Mouse (Mus musculus) stomach, embryonic 14.5 days (tissue): ENCODE measurements around the gene L1cam. TPM values are rescaled to one million over a fixed set of nuclear protein-coding genes. Genes with fewer than 3 reads are reported as not detected.
A peak's percentile ranks its signal among the peaks of the same experiment; 100 is the strongest.

Experiments
- ATAC-seq: fragments of 200-750 bp; cut with Nextera tagmentation; 2 replicates; pipeline ENCODE4 v1.8.0; 2017; ENCODE audit warnings: low read depth, moderate TSS enrichment; ENCODE audit not compliant: insufficient number of reproducible peaks, insufficient read depth, low FRiP score
- H3K27ac ChIP-seq: fragments of 300-500 bp; sonication (generic); 2 replicates; pipeline ENCODE4 v1.5.1; 2014; ENCODE audit warnings: mild to moderate bottlenecking, low read length, moderate library complexity, mixed read lengths
- H3K27me3 ChIP-seq: fragments of 300-500 bp; sonication (generic); 2 replicates; pipeline ENCODE4 v1.6.1; 2014; ENCODE audit warnings: low read length, control low read depth, mixed read lengths; ENCODE audit not compliant: control insufficient read depth, insufficient read depth
- H3K36me3 ChIP-seq: fragments of 300-500 bp; sonication (generic); 2 replicates; pipeline ENCODE4 v1.6.1; 2014; ENCODE audit warnings: mild to moderate bottlenecking, control low read depth, low read length, moderate library complexity, mixed read lengths; ENCODE audit not compliant: control insufficient read depth, insufficient read depth
- H3K4me1 ChIP-seq: fragments of 300-500 bp; sonication (generic); 2 replicates; pipeline ENCODE4 v1.6.1; 2014; ENCODE audit warnings: low read length, control low read depth, mixed read lengths; ENCODE audit not compliant: control insufficient read depth, insufficient read depth
- H3K4me2 ChIP-seq: fragments of 300-500 bp; sonication (generic); replicated peaks from 2 replicates; pipeline ENCODE4 v1.6.1; 2014; ENCODE audit warnings: low read depth, low read length, control low read depth
- H3K4me3 ChIP-seq: fragments of 300-500 bp; sonication (generic); 2 replicates; pipeline ENCODE4 v1.5.1; 2014; ENCODE audit warnings: low read depth, low read length, control low read depth
- H3K9ac ChIP-seq: fragments of 300-500 bp; sonication (generic); replicated peaks from 2 replicates; pipeline ENCODE4 v1.6.1; 2014; ENCODE audit warnings: low read depth, mild to moderate bottlenecking, control low read depth, low read length, moderate library complexity, mixed read lengths
- H3K9me3 ChIP-seq: fragments of 300-500 bp; sonication (generic); 2 replicates; pipeline ENCODE4 v1.6.1; 2016; ENCODE audit warnings: low read depth, low read length, control low read depth; ENCODE audit not compliant: control insufficient read depth
- WGBS: fragments of 180-500 bp; shearing (Covaris S2); extraction: QIAGEN DNeasy Blood & Tissue Kit; methylation state at CpG from one replicate; pipeline ENCODE4 v1.1.7; 2014; 5-methylcytosine and 5-hydroxymethylcytosine counted together
- polyA plus RNA-seq: library from polyadenylated mRNA; unstranded; fragments of >200 nt; fragmentation: Nextera tagmentation; extraction: Ambion mirVana; gene quantifications from 2 replicates; pipeline ENCODE4 v1.2.1, GENCODE M21; 2014

Gene L1cam
- 12.1 and 13.5 TPM in 2 replicates for polyA plus RNA-seq

DNA sequence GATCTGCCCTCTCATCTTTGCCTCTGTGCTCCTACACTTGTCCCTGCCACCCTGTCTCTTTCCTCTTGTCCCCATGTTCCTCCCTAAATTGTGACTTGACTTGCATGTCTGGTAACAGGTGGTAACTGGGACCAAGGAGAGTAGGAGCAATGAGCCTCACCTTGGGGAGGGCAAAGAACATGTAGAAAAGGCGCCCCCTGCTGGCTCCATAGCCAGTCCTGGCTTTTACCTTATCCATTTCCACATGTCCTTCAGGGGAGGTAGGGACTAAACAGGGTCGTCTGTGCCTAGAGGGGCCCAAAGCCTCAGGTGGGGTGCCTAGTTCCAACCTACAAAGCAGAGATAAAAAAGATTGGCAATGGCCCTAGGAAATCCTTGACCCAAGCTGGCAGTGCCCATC is at the start of gene L1cam:
Gene L1cam (minus strand): TSS at position 387 of the 400 bp plus-strand sequence.
- no peak within 1 kb of the TSS for H3K4me3 ChIP-seq
- WGBS = 24% methylated on average over 2 of the region's 2 CpGs
- H3K36me3 ChIP-seq = no peaks in the 10 kb centered on the region
- ATAC-seq = no peak
- no peaks in the 10 kb centered on the region for H3K9me3 ChIP-seq
- H3K4me1 ChIP-seq = no peaks in the 10 kb centered on the region
- H3K27ac ChIP-seq = no peak within 1 kb of the TSS
- no peak within 1 kb of the TSS for H3K9ac ChIP-seq
- H3K27me3 ChIP-seq = no peaks in the 10 kb centered on the region
- no peak within 1 kb of the TSS for H3K4me2 ChIP-seq

DNA sequence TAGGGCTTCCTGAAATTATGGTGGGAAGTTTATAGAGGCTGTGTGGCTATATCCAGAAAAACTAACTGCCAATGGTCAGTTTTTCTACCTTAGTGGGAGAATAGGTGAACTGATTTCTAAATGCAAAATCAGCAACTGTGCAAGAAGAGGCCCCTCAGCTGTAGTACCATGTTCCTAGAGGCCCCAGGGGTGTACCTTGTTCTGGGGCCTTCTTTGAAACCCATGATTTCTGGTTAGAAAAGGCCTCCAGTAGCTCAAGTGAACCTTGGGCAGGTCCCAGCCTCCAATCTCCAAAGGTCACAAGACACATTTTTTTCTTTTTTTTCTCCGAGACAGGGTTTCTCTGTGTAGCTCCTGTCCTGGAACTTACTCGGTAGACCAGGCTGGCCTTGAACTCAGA is 46.4 kb upstream of the L1cam start:
- H3K4me1 ChIP-seq = no peaks in the 10 kb centered on the region
- no peak overlapping the region for H3K4me2 ChIP-seq
- H3K9ac ChIP-seq = no peak overlapping the region
- no peaks in the 10 kb centered on the region for H3K9me3 ChIP-seq
- H3K27ac ChIP-seq = no peak overlapping the region
- WGBS = 84% methylated on average over 2 of the region's 2 CpGs
- H3K4me3 ChIP-seq = no peak overlapping the region
- no peaks in the 10 kb centered on the region for H3K27me3 ChIP-seq
- H3K36me3 ChIP-seq = peaks cover 17% of the 10 kb centered on the region; the same call in 1 of the 2 replicates
- ATAC-seq = no peak

DNA sequence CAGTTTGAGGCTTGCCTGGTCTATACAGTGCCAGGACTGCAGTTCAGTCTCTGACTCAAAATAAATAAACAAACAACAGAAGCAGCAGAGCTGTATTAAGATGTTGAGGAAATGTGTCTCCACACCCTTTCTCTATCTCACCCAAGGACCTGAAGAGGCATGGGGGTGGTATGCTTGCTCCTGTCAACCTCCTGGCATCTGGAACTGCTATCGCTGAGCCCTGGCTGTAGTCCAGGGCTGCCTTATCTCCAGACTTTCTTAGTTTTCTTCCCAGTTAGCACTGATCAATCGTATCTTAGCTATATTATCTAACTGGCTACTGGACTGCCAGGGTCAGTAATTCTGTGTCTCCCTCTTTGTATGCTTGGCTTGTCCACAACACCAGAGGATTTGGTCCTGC is 46.0 kb upstream of the L1cam start:
- Histone ChIP-seq H3K4me2 (no peak overlapping the region), H3K9ac (no peak overlapping the region), H3K9me3 (no peaks in the 10 kb centered on the region), H3K27ac (no peak overlapping the region), H3K4me3 (no peak overlapping the region), H3K36me3 (peaks cover 17% of the 10 kb centered on the region; the same call in 1 of the 2 replicates), H3K4me1 (no peaks in the 10 kb centered on the region), H3K27me3 (no peaks in the 10 kb centered on the region)
- WGBS = 79% methylated on average over 2 of the region's 2 CpGs
- no peak for ATAC-seq

DNA sequence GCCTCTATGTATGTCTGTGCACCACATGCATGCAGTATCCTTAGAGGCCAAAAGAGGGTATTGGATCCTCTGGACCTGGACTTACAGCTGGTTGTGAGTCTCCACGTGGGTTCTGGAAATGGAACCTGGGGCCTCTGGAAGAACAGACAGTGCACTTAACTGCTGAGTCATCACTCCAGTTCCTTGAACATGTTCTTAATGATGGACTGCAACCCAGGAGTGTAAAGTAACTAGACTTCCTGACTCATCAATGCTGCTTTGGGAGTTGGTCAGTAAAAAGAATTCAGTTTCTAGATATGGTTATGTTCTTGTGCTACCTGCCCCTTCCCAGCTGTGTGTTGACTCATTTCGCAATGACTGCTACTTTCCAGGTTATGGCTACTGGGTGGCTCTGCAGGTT is 36.0 kb upstream of the L1cam start:
- Histone ChIP-seq H3K27me3 (no peaks in the 10 kb centered on the region), H3K4me2 (no peak overlapping the region), H3K4me3 (no peak overlapping the region), H3K27ac (no peak overlapping the region), H3K36me3 (no peaks in the 10 kb centered on the region), H3K9ac (no peak overlapping the region), H3K4me1 (no peaks in the 10 kb centered on the region), H3K9me3 (no peaks in the 10 kb centered on the region)
- ATAC-seq = no peak
- 74% methylated on average over 2 of the region's 2 CpGs for WGBS

DNA sequence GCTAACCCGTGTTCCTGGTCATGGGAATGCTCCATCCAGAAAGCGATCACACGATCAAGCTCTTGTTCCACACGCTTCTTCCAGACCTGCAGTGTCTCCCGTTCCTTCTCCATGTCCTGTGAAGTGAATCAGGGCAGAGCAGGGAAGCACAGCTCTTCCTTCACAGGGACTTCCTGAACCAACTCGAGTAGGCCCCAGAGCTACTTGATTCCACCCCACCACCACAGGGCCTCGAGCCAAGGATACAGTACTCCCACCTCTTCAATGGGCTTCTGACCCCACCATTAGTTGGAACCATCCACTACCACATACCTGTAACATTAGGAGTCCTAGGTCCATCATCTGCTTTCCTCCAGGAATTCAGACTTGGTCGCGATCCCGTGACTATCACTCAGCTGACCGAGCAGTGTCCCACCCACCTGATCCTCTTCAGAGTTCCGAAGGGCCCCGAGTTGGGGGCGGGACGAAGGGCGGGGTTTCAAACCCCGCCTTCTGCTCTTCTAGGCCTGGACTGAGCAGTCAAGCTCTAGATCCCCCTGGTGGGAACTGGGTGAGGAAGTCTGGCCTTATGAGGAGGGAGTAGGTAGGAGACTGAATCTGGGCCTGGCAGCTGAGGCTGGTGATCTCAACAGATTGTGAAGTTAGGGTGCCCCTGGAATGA is 34.6 kb upstream of the L1cam start, which contains the start of gene Renbp:
Gene Renbp (minus strand): TSS at position 449 of the 661 bp plus-strand sequence.
- H3K4me1 ChIP-seq = no peaks in the 10 kb centered on the region
- H3K36me3 ChIP-seq = no peaks in the 10 kb centered on the region
- 34% methylated on average over 17 of the region's 17 CpGs for WGBS
- ATAC-seq = peak; percentile 91; the same call in 1 of the 2 replicates
- H3K4me3 ChIP-seq = peak within 1 kb of the TSS; percentile 23
- peak within 1 kb of the TSS; percentile 21; the same call in 1 of the 2 replicates for H3K27ac ChIP-seq
- no peaks in the 10 kb centered on the region for H3K9me3 ChIP-seq
- no peak within 1 kb of the TSS for H3K9ac ChIP-seq
- H3K4me2 ChIP-seq = peak within 1 kb of the TSS; percentile 34
- H3K27me3 ChIP-seq = no peaks in the 10 kb centered on the region

DNA sequence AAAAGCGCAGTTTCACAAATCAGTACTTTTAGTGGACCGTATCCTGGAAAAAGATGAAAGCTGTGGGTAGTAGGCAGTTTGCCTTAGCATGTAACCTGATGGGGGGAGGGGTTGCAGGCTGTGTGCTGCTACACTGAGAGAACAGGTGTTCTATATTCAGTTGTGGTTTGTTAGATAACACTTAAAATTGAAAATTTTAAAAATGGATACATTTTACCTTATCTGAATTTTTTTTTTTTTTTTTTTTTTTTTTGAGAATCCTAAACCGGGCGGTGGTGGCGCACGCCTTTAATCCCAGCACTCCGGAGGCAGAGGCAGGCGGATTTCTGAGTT is 26.6 kb upstream of the L1cam start:
- Histone ChIP-seq H3K9ac (0 out of 2 replicates have a peak overlapping the region, but pooled peaks have one; percentile 38), H3K27me3 (no peaks in the 10 kb centered on the region), H3K4me2 (peak overlapping the region; percentile 56), H3K27ac (no peak overlapping the region), H3K4me3 (peak overlapping the region; percentile 51), H3K9me3 (no peaks in the 10 kb centered on the region), H3K4me1 (no peaks in the 10 kb centered on the region), H3K36me3 (peaks cover 6% of the 10 kb centered on the region; the same call in 1 of the 2 replicates)
- ATAC-seq = no peak
- 75% methylated on average over 8 of the region's 8 CpGs for WGBS

DNA sequence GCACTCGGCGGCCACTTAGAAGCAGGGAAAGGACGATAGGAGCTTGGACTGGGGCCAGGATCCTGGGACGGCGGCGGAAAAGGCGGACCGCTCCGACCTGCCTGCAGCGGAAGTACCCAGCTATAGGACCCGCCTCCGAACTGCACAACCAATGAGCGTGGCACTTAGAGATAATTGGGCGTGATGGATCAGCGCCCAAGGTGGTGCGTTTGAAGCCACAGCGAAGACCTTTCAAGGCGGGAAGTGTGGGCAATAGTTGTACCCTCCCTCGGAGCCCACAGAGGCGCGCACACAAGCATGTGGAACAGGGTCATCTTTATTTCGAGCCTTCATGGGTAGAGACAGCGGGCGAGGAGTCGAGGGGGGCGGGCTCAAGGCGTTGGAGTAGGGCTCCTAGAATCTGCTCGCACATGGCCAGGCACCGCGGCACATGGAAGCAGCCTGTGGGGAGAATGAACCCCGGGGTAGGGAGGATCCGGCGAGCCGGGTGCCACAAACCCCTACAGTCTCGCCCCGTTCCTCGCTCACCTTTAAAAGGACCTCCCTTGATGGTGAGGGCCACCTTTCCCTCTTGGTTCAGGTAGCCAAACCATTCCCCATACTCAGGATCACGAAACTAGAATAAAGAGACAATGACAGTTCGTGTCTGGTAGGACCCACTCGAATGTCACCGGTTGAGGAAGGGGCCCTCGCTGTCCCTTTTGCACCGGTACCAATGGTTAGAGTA is 26.1 kb upstream of the L1cam start, which contains the start of the genes Arhgap4 and Naa10:
Gene Arhgap4 (minus strand): TSS at position 48 of the 727 bp plus-strand sequence.
Gene Naa10 (minus strand): TSS at position 122 of the 727 bp plus-strand sequence.
- ATAC-seq = peak; percentile 98
- 18% methylated on average over 43 of the region's 43 CpGs for WGBS

DNA sequence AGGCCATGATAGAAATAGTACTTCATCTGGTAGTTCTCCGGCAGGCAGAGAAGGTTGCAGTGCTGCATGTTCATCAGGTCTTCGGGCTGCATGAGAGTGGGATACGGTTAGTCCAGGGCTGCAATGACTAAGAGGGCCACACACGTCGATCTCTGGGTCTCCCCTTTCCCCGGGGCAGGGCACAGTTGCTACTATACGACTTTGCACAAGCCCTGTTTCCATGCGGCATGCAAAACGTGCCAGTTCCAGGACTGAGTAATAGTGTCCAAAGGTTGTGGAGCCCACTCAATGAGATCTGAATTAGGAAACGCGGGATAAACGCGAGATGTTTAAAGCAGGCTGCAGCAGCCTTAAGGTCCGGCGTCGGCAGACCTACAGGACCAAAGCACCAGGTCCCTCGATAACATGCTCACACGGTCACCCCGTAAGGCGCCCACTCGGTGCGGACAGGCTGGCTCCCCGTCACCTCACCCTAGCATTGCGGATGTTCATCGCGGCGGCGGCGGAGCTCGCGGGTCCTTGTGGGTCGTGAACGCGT is 25.4 kb upstream of the L1cam start:
- no peaks in the 10 kb centered on the region for H3K4me1 ChIP-seq
- peak overlapping the region; percentile 51 for H3K4me3 ChIP-seq
- no peaks in the 10 kb centered on the region for H3K27me3 ChIP-seq
- 23% methylated on average over 34 of the region's 34 CpGs for WGBS
- peaks cover 6% of the 10 kb centered on the region; the same call in 1 of the 2 replicates for H3K36me3 ChIP-seq
- ATAC-seq = peak; percentile 39; the same call in 1 of the 2 replicates
- peak overlapping the region; percentile 57 for H3K4me2 ChIP-seq
- no peaks in the 10 kb centered on the region for H3K9me3 ChIP-seq
- peak overlapping the region; percentile 43 for H3K9ac ChIP-seq
- peak overlapping the region; percentile 58; the same call in 1 of the 2 replicates for H3K27ac ChIP-seq

More for the DNA sequence above, 26.1 kb upstream of the L1cam start, which contains the start of the genes Arhgap4 and Naa10:
- Histone ChIP-seq H3K36me3 (peaks cover 6% of the 10 kb centered on the region; the same call in 1 of the 2 replicates), H3K4me1 (no peaks in the 10 kb centered on the region), H3K9ac (peak within 1 kb of the TSS; percentile 43), H3K9me3 (no peaks in the 10 kb centered on the region), H3K27ac (peak within 1 kb of the TSS; percentile 69), H3K27me3 (no peaks in the 10 kb centered on the region), H3K4me3 (peak within 1 kb of the TSS; percentile 51), H3K4me2 (peak within 1 kb of the TSS; percentile 57)
